Mouse (Mus musculus) hindbrain, embryonic 11.5 days (tissue): ENCODE data around the gene Slc12a5. TPM values are rescaled to one million over a fixed set of nuclear protein-coding genes. Genes with fewer than 3 reads are reported as not detected.

Source experiments
- ATAC-seq: fragments of 200-750 bp; cut with Nextera tagmentation; 2 replicates; pipeline ENCODE4 v1.8.0; 2017; ENCODE audit warnings: mild to moderate bottlenecking, moderate TSS enrichment, moderate library complexity; ENCODE audit not compliant: low FRiP score
- DNase-seq: peaks from one replicate; pipeline ENCODE4 v3.0.0-alpha.2; 2015; ENCODE audit warnings: low spot score
- H3K27ac ChIP-seq: fragments of 300-500 bp; sonication (generic); 2 replicates; pipeline ENCODE4 v1.5.1; 2014; ENCODE audit warnings: mild to moderate bottlenecking, low read depth, low read length
- H3K27me3 ChIP-seq: fragments of 300-500 bp; sonication (generic); 2 replicates; pipeline ENCODE4 v1.6.1; 2014; ENCODE audit warnings: mild to moderate bottlenecking, low read length, moderate library complexity, mixed read lengths; ENCODE audit not compliant: control insufficient read depth, insufficient read depth
- H3K36me3 ChIP-seq: fragments of 300-500 bp; sonication (generic); 2 replicates; pipeline ENCODE4 v1.6.1; 2014; ENCODE audit warnings: mild to moderate bottlenecking, low read length, moderate library complexity, mixed read lengths; ENCODE audit not compliant: control insufficient read depth, insufficient read depth
- H3K4me1 ChIP-seq: fragments of 300-500 bp; sonication (generic); replicated peaks from 2 replicates; pipeline ENCODE4 v1.6.1; 2014; ENCODE audit warnings: low read length, mixed read lengths; ENCODE audit not compliant: control insufficient read depth, insufficient read depth
- H3K4me2 ChIP-seq: fragments of 300-500 bp; sonication (generic); replicated peaks from 2 replicates; pipeline ENCODE4 v1.6.1; 2014; ENCODE audit warnings: mild to moderate bottlenecking, low read depth, low read length
- H3K4me3 ChIP-seq: fragments of 300-500 bp; sonication (generic); 2 replicates; pipeline ENCODE4 v1.5.1; 2014; ENCODE audit warnings: low read depth, low read length
- H3K9ac ChIP-seq: fragments of 300-500 bp; sonication (generic); 2 replicates; pipeline ENCODE4 v1.6.1; 2014; ENCODE audit warnings: low read depth, low read length
- H3K9me3 ChIP-seq: fragments of 300-500 bp; sonication (generic); 2 replicates; pipeline ENCODE4 v1.6.1; 2016; ENCODE audit warnings: low read length; ENCODE audit not compliant: control insufficient read depth
- WGBS: fragments of 180-500 bp; shearing (Covaris S2); extraction: QIAGEN DNeasy Blood & Tissue Kit; methylation state at CpG from one replicate; pipeline ENCODE4 v1.1.7; 2014; 5-methylcytosine and 5-hydroxymethylcytosine counted together
- polyA plus RNA-seq: library from polyadenylated mRNA; unstranded; fragments of >200 nt; fragmentation: Nextera tagmentation; extraction: Ambion mirVana; gene quantifications from 2 replicates; pipeline ENCODE4 v1.2.1, GENCODE M21; 2014

Gene Slc12a5
- polyA plus RNA-seq, 1 experiment from 2014 or later, result 7.4 TPM

- no peak overlapping the region for H3K4me3 ChIP-seq
- ATAC-seq, result peak; percentile 63
- H3K36me3 ChIP-seq, result no peaks in the 10 kb centered on the region
Measured at GRCm38 (mm10) chr2:164953224-164953623, 7.4 kb upstream of the Slc12a5 start.

GRCm38 (mm10) chr2:164955725-164956124 lies 4.9 kb upstream of the Slc12a5 start:
- Histone ChIP-seq H3K4me3 (no peak overlapping the region), H3K9me3 (no peaks in the 10 kb centered on the region), H3K4me2 (no peak overlapping the region), H3K27ac (no peak overlapping the region), H3K27me3 (peaks cover 12% of the 10 kb centered on the region), H3K9ac (no peak overlapping the region), H3K36me3 (no peaks in the 10 kb centered on the region), H3K4me1 (no peaks in the 10 kb centered on the region; the same call in 1 of the 2 replicates)
- DNase-seq (no peak), ATAC-seq (no peak)
- 78% methylated on average over 4 of the region's 4 CpGs for WGBS

More at GRCm38 (mm10) chr2:164953224-164953623, 7.4 kb upstream of the Slc12a5 start:
- no peaks in the 10 kb centered on the region for H3K9me3 ChIP-seq
- no peak overlapping the region for H3K27ac ChIP-seq
- peaks cover 37% of the 10 kb centered on the region for H3K27me3 ChIP-seq
- peak; percentile 92 for DNase-seq
- no peak overlapping the region for H3K4me2 ChIP-seq
- WGBS, result under 1% methylated on average over 21 of the region's 21 CpGs
- H3K9ac ChIP-seq, result no peak overlapping the region
- no peaks in the 10 kb centered on the region; the same call in 1 of the 2 replicates for H3K4me1 ChIP-seq

- H3K27ac ChIP-seq, result no peak overlapping the region
- H3K4me3 ChIP-seq, result no peak overlapping the region
- ATAC-seq (no peak), DNase-seq (no peak)
- no peak overlapping the region for H3K9ac ChIP-seq
- WGBS, result 73% methylated on average over 5 of the region's 5 CpGs
- H3K27me3 ChIP-seq, result peaks cover 7% of the 10 kb centered on the region
- peaks cover 4% of the 10 kb centered on the region; the same call in 1 of the 2 replicates for H3K4me1 ChIP-seq
- H3K4me2 ChIP-seq, result no peak overlapping the region
- H3K9me3 ChIP-seq, result no peaks in the 10 kb centered on the region
- no peaks in the 10 kb centered on the region for H3K36me3 ChIP-seq
Measured at GRCm38 (mm10) chr2:164956195-164956594, 4.4 kb upstream of the Slc12a5 start.

GRCm38 (mm10) chr2:164957548-164958315 lies 2.9 kb upstream of the Slc12a5 start:
- 66% methylated on average over 9 of the region's 9 CpGs for WGBS
- no peak overlapping the region for H3K27ac ChIP-seq
- H3K4me1 ChIP-seq, result peaks cover 6% of the 10 kb centered on the region; the same call in 1 of the 2 replicates
- no peak overlapping the region for H3K4me2 ChIP-seq
- ATAC-seq (no peak), DNase-seq (no peak)
- no peaks in the 10 kb centered on the region for H3K36me3 ChIP-seq
- no peaks in the 10 kb centered on the region for H3K27me3 ChIP-seq
- H3K9ac ChIP-seq, result no peak overlapping the region
- H3K4me3 ChIP-seq, result no peak overlapping the region
- no peaks in the 10 kb centered on the region for H3K9me3 ChIP-seq

GRCm38 (mm10) chr2:164961506-164962182 lies 1.0 kb downstream of the Slc12a5 start:
- 11% methylated on average over 17 of the region's 17 CpGs for WGBS
- peaks cover 5% of the 10 kb centered on the region for H3K27me3 ChIP-seq
- H3K4me2 ChIP-seq, result peak overlapping the region; percentile 50; the same call in 1 of the 2 replicates
- ATAC-seq (peak; percentile 12; the same call in 1 of the 2 replicates), DNase-seq (peak; percentile 82)
- no peak overlapping the region for H3K27ac ChIP-seq
- peak overlapping the region; percentile 32; the same call in 1 of the 2 replicates for H3K9ac ChIP-seq
- peak overlapping the region; percentile 50 for H3K4me3 ChIP-seq
- H3K9me3 ChIP-seq, result no peaks in the 10 kb centered on the region
- H3K4me1 ChIP-seq, result peaks cover 9% of the 10 kb centered on the region; the same call in 1 of the 2 replicates
- no peaks in the 10 kb centered on the region for H3K36me3 ChIP-seq

- ATAC-seq (no peak), DNase-seq (no peak)
- Histone ChIP-seq H3K4me1 (peaks cover 9% of the 10 kb centered on the region), H3K4me2 (no peak overlapping the region), H3K36me3 (no peaks in the 10 kb centered on the region), H3K27ac (no peak overlapping the region), H3K9me3 (no peaks in the 10 kb centered on the region), H3K4me3 (no peak overlapping the region), H3K9ac (no peak overlapping the region), H3K27me3 (peaks cover 10% of the 10 kb centered on the region)
- WGBS, result 51% methylated on average over 7 of the region's 7 CpGs
Measured at GRCm38 (mm10) chr2:164962183-164962580, 1.6 kb downstream of the Slc12a5 start.

- no peaks in the 10 kb centered on the region for H3K9me3 ChIP-seq
- peak; percentile 70 for DNase-seq
- H3K9ac ChIP-seq, result no peak overlapping the region
- WGBS, result 27% methylated on average over 9 of the region's 9 CpGs
- peaks cover 32% of the 10 kb centered on the region for H3K27me3 ChIP-seq
- no peak overlapping the region for H3K4me2 ChIP-seq
- no peak overlapping the region for H3K27ac ChIP-seq
- no peaks in the 10 kb centered on the region for H3K36me3 ChIP-seq
- H3K4me1 ChIP-seq, result peaks cover 19% of the 10 kb centered on the region
- ATAC-seq, result peak; percentile 48
- H3K4me3 ChIP-seq, result no peak overlapping the region
Measured at GRCm38 (mm10) chr2:164964242-164964894, 3.8 kb downstream of the Slc12a5 start.

- Histone ChIP-seq H3K4me3 (no peak overlapping the region), H3K4me2 (no peak overlapping the region), H3K27me3 (peaks cover 38% of the 10 kb centered on the region), H3K9ac (no peak overlapping the region), H3K36me3 (no peaks in the 10 kb centered on the region), H3K27ac (no peak overlapping the region), H3K4me1 (peaks cover 21% of the 10 kb centered on the region), H3K9me3 (no peaks in the 10 kb centered on the region)
- DNase-seq (no peak), ATAC-seq (no peak)
- WGBS, result 92% methylated on average over 1 of the region's 1 CpGs
Measured at GRCm38 (mm10) chr2:164964981-164965380, 4.4 kb downstream of the Slc12a5 start.
